Mouse (Mus musculus) thymus, adult 2 months (tissue): ENCODE results near the gene Gm9376. TPM values are rescaled to one million over a fixed set of nuclear protein-coding genes. Genes with fewer than 3 reads are reported as not detected.

Experiments used
- DNase-seq: peaks from one replicate; pipeline ENCODE4 v3.0.0; 2021
- H3K27ac ChIP-seq: fragments of 200-500 bp; 2 replicates; pipeline ENCODE4 v1.5.1; 2012; ENCODE audit warnings: low read length, control low read depth; ENCODE audit not compliant: control insufficient read depth, insufficient read depth
- H3K27me3 ChIP-seq: fragments of 200-500 bp; 2 replicates; pipeline ENCODE4 v1.6.1; 2012; ENCODE audit warnings: mild to moderate bottlenecking, low read length, moderate library complexity, mixed read lengths; ENCODE audit not compliant: control insufficient read depth, insufficient read depth
- H3K36me3 ChIP-seq: fragments of 200-500 bp; 2 replicates; pipeline ENCODE4 v1.6.1; 2012; ENCODE audit warnings: mild to moderate bottlenecking, low read length, moderate library complexity; ENCODE audit not compliant: control insufficient read depth, insufficient read depth
- H3K4me1 ChIP-seq: fragments of 200-500 bp; replicated peaks from 2 replicates; pipeline ENCODE4 v1.6.1; 2012; ENCODE audit warnings: low read length; ENCODE audit not compliant: control insufficient read depth, insufficient read depth
- H3K4me3 ChIP-seq: fragments of 200-500 bp; 2 replicates; pipeline ENCODE4 v1.5.1; 2012; ENCODE audit warnings: mild to moderate bottlenecking, low read length, control low read depth, moderate library complexity; ENCODE audit not compliant: control insufficient read depth, insufficient read depth
- CTCF ChIP-seq: fragments of 200-500 bp; IDR thresholded peaks from 2 replicates; pipeline ENCODE4 v1.5.1; 2012; ENCODE audit warnings: mild to moderate bottlenecking, control low read depth, low read length, moderate library complexity, borderline replicate concordance; ENCODE audit not compliant: control insufficient read depth, poor library complexity, insufficient read depth; ENCODE audit errors: extremely low read depth
- POLR2A ChIP-seq: fragments of 200-500 bp; IDR thresholded peaks from 2 replicates; pipeline ENCODE4 v1.6.1; 2012; ENCODE audit warnings: mild to moderate bottlenecking, low read length, control low read depth, moderate library complexity; ENCODE audit not compliant: control insufficient read depth, poor library complexity, insufficient read depth; ENCODE audit errors: extremely low read depth
- WGBS: fragments of 180-500 bp; shearing (Covaris S2); methylation state at CpG from one replicate; pipeline ENCODE4 v1.1.7; 2018; 5-methylcytosine and 5-hydroxymethylcytosine counted together
- polyA plus RNA-seq: library from polyadenylated mRNA; depleted of rRNA; stranded (reverse); fragments of >200 nt; gene quantifications from 2 replicates; pipeline ENCODE4 v1.2.3, GENCODE M21; 2012; rRNA removed

Gm9376 gene
- polyA plus RNA-seq, 1 experiment = not detected

- no peaks in the 10 kb centered on the region for H3K4me1 ChIP-seq
- no peak overlapping the region for H3K4me3 ChIP-seq
- no peak for TF ChIP-seq POLR2A
- TF ChIP-seq CTCF = no peak
- no peaks in the 10 kb centered on the region for H3K36me3 ChIP-seq
- 89% methylated on average over 9 of the region's 9 CpGs for WGBS
- no peak for DNase-seq
- no peak overlapping the region for H3K27ac ChIP-seq
- no peaks in the 10 kb centered on the region for H3K27me3 ChIP-seq
Measured at GRCm38 (mm10) chr14:118305951-118306350, 39.2 kb downstream of the Gm9376 start.

- TF ChIP-seq POLR2A (no peak), CTCF (no peak)
- no peak overlapping the region for H3K4me3 ChIP-seq
- 73% methylated on average over 8 of the region's 8 CpGs for WGBS
- H3K27me3 ChIP-seq = no peaks in the 10 kb centered on the region
- no peak overlapping the region for H3K27ac ChIP-seq
- no peaks in the 10 kb centered on the region for H3K36me3 ChIP-seq
- no peak for DNase-seq
- no peaks in the 10 kb centered on the region for H3K4me1 ChIP-seq
Measured at GRCm38 (mm10) chr14:118307060-118307459, 40.3 kb downstream of the Gm9376 start.

GRCm38 (mm10) chr14:118311703-118312102 lies 44.9 kb downstream of the Gm9376 start:
- no peak for TF ChIP-seq CTCF
- no peak for TF ChIP-seq POLR2A
- DNase-seq = no peak
- WGBS = 95% methylated on average over 8 of the region's 8 CpGs
- Histone ChIP-seq H3K4me1 (no peaks in the 10 kb centered on the region), H3K4me3 (no peak overlapping the region), H3K27ac (no peak overlapping the region), H3K27me3 (no peaks in the 10 kb centered on the region), H3K36me3 (no peaks in the 10 kb centered on the region)

GRCm38 (mm10) chr14:118312664-118313063 lies 45.9 kb downstream of the Gm9376 start:
- WGBS = 95% methylated on average over 10 of the region's 10 CpGs
- H3K36me3 ChIP-seq = no peaks in the 10 kb centered on the region
- H3K4me3 ChIP-seq = no peak overlapping the region
- TF ChIP-seq POLR2A (no peak), CTCF (no peak)
- H3K27ac ChIP-seq = no peak overlapping the region
- H3K27me3 ChIP-seq = no peaks in the 10 kb centered on the region
- DNase-seq = no peak
- H3K4me1 ChIP-seq = no peaks in the 10 kb centered on the region

GRCm38 (mm10) chr14:118313931-118314330 lies 47.2 kb downstream of the Gm9376 start:
- no peaks in the 10 kb centered on the region for H3K27me3 ChIP-seq
- no peak for TF ChIP-seq POLR2A
- TF ChIP-seq CTCF = no peak
- no peaks in the 10 kb centered on the region for H3K36me3 ChIP-seq
- WGBS = 97% methylated on average over 3 of the region's 3 CpGs
- no peak overlapping the region for H3K4me3 ChIP-seq
- no peaks in the 10 kb centered on the region for H3K4me1 ChIP-seq
- no peak overlapping the region for H3K27ac ChIP-seq
- no peak for DNase-seq

- 82% methylated on average over 9 of the region's 9 CpGs for WGBS
- Histone ChIP-seq H3K27me3 (no peaks in the 10 kb centered on the region; the same call in 1 of the 2 replicates), H3K36me3 (no peaks in the 10 kb centered on the region), H3K4me3 (no peak overlapping the region), H3K4me1 (no peaks in the 10 kb centered on the region), H3K27ac (no peak overlapping the region)
- TF ChIP-seq CTCF (no peak), POLR2A (no peak)
- DNase-seq = no peak
Measured at GRCm38 (mm10) chr14:118317260-118317659, 50.5 kb downstream of the Gm9376 start.

Other genes starting within 250 kb of the Gm9376 start
- 0.15 and 0.23 TPM in 2 replicates for gene Dct, start 214.7 kb upstream of the Gm9376 start, polyA plus RNA-seq
- 13.2 and 13.7 TPM in 2 replicates for gene Tgds, start 134.2 kb upstream of the Gm9376 start, polyA plus RNA-seq
- gene Gpr180, start 129.8 kb upstream of the Gm9376 start, polyA plus RNA-seq = 19.2 and 21.9 TPM in 2 replicates
- 0.59 and 1.0 TPM in 2 replicates for gene Sox21, start 29.9 kb upstream of the Gm9376 start, polyA plus RNA-seq